Mouse (Mus musculus) kidney, embryonic 15.5 days (tissue): ENCODE measurements at regions not wholly inside any gene's neighbourhood (a gene's known extent, or its start where the extent isn't known, plus 50 kb on each side); places are given as distances from the start of the nearest gene placed in this dataset.

Experiments
- ATAC-seq: fragments of 200-750 bp; cut with Nextera tagmentation; replicated peaks from 2 replicates; pipeline ENCODE4 v1.8.0; 2017; ENCODE audit warnings: moderate TSS enrichment; ENCODE audit not compliant: low FRiP score
- H3K27ac ChIP-seq: fragments of 300-500 bp; sonication (generic); 2 replicates; pipeline ENCODE4 v1.5.1; 2015; ENCODE audit warnings: mild to moderate bottlenecking, inconsistent platforms
- H3K27me3 ChIP-seq: fragments of 300-500 bp; sonication (generic); 2 replicates; pipeline ENCODE4 v1.6.1; 2015; ENCODE audit warnings: inconsistent platforms
- H3K36me3 ChIP-seq: fragments of 300-500 bp; sonication (generic); 2 replicates; pipeline ENCODE4 v1.6.1; 2015; ENCODE audit warnings: inconsistent platforms
- H3K4me1 ChIP-seq: fragments of 300-500 bp; sonication (generic); 2 replicates; pipeline ENCODE4 v1.6.1; 2015; ENCODE audit warnings: inconsistent platforms
- H3K4me2 ChIP-seq: fragments of 300-500 bp; sonication (generic); 2 replicates; pipeline ENCODE4 v1.6.1; 2015; ENCODE audit warnings: moderate library complexity, mild to moderate bottlenecking, inconsistent platforms
- H3K4me3 ChIP-seq: fragments of 300-500 bp; sonication (generic); replicated peaks from 2 replicates; pipeline ENCODE4 v1.5.1; 2015; ENCODE audit warnings: mild to moderate bottlenecking, inconsistent platforms
- H3K9ac ChIP-seq: fragments of 300-500 bp; sonication (generic); 2 replicates; pipeline ENCODE4 v1.6.1; 2015; ENCODE audit warnings: mild to moderate bottlenecking, inconsistent platforms
- H3K9me3 ChIP-seq: fragments of 300-500 bp; sonication (generic); replicated peaks from 2 replicates; pipeline ENCODE4 v1.6.1; 2016; ENCODE audit warnings: inconsistent platforms
- WGBS: fragments of 180-500 bp; shearing (Covaris S2); methylation state at CpG from one replicate; pipeline ENCODE4 v1.1.7; 2015; ENCODE audit warnings: mixed read lengths; 5-methylcytosine and 5-hydroxymethylcytosine counted together

- Histone ChIP-seq H3K4me2 (no peak overlapping the region), H3K9me3 (no peaks in the 10 kb centered on the region), H3K9ac (no peak overlapping the region), H3K27ac (no peak overlapping the region), H3K4me3 (no peak overlapping the region), H3K4me1 (no peaks in the 10 kb centered on the region), H3K27me3 (no peaks in the 10 kb centered on the region), H3K36me3 (no peaks in the 10 kb centered on the region)
- ATAC-seq = no peak
- WGBS = 92% methylated on average over 17 of the region's 17 CpGs
Observed at GRCm38 (mm10) chr12:107124263-107124885, 364.1 kb upstream of the 3110018I06Rik start.

DNA sequence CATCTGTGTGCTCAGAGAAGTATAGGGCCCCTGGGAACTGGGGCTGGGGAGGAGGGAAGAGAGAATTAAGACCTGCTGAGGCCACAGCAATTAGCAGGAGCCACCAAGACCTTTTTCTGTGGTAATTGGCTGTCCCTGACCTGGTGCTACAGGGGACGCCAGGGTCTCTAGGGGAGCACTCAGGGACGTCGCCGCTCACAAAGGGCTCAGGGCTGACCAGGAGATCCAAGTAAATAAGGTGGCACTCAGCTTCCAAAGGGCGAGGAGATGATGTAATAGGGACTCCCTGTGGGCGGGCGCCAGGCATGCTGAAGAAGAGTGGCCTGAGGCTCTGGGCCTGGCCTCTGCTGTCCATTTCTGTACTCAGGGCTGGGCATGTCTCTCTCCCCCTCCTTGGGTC lies 363.2 kb upstream of the 3110018I06Rik start:
- no peak for ATAC-seq
- Histone ChIP-seq H3K4me3 (no peak overlapping the region), H3K27ac (no peak overlapping the region), H3K4me1 (no peaks in the 10 kb centered on the region), H3K9me3 (no peaks in the 10 kb centered on the region), H3K9ac (no peak overlapping the region), H3K36me3 (no peaks in the 10 kb centered on the region), H3K27me3 (no peaks in the 10 kb centered on the region), H3K4me2 (no peak overlapping the region)
- 66% methylated on average over 7 of the region's 7 CpGs for WGBS

- Histone ChIP-seq H3K9ac (no peak overlapping the region), H3K36me3 (no peaks in the 10 kb centered on the region), H3K4me1 (no peaks in the 10 kb centered on the region), H3K4me2 (no peak overlapping the region), H3K27me3 (no peaks in the 10 kb centered on the region), H3K27ac (no peak overlapping the region), H3K9me3 (no peaks in the 10 kb centered on the region), H3K4me3 (no peak overlapping the region)
- WGBS = 75% methylated on average over 10 of the region's 10 CpGs
- no peak for ATAC-seq
Observed at GRCm38 (mm10) chr12:107126056-107126455, 362.4 kb upstream of the 3110018I06Rik start.

GRCm38 (mm10) chr12:107127591-107127990 lies 360.8 kb upstream of the 3110018I06Rik start:
- WGBS = 85% methylated on average over 3 of the region's 3 CpGs
- Histone ChIP-seq H3K4me1 (no peaks in the 10 kb centered on the region), H3K27ac (no peak overlapping the region), H3K4me3 (no peak overlapping the region), H3K9ac (no peak overlapping the region), H3K27me3 (no peaks in the 10 kb centered on the region), H3K36me3 (no peaks in the 10 kb centered on the region), H3K4me2 (no peak overlapping the region), H3K9me3 (no peaks in the 10 kb centered on the region)
- ATAC-seq = no peak

GRCm38 (mm10) chr12:107129232-107129631 lies 359.2 kb upstream of the 3110018I06Rik start:
- H3K36me3 ChIP-seq = no peaks in the 10 kb centered on the region
- H3K9me3 ChIP-seq = no peaks in the 10 kb centered on the region
- H3K4me2 ChIP-seq = no peak overlapping the region
- WGBS = 66% methylated on average over 6 of the region's 6 CpGs
- H3K9ac ChIP-seq = no peak overlapping the region
- no peaks in the 10 kb centered on the region for H3K4me1 ChIP-seq
- no peak overlapping the region for H3K27ac ChIP-seq
- H3K4me3 ChIP-seq = no peak overlapping the region
- ATAC-seq = no peak
- H3K27me3 ChIP-seq = no peaks in the 10 kb centered on the region

DNA sequence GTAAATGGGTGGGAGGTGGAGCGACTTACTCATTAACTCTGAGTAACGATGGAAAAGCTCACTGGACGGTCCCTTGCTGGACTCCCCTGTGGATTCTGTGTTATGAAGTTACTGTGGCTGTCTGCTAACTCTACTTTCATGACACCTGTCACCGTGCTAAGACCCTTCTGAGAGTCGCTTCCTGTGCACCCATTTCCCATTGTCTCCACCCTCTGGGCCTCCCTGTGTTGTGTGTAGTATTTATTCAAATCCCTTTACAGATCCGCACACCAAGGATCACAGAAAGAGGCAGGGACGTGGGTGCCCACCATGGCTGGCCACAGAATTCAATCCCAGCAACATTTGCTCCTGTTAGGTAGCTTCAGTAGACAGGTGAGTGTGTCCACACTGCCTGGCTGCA lies 357.1 kb upstream of the 3110018I06Rik start:
- no peak overlapping the region for H3K9ac ChIP-seq
- no peak overlapping the region for H3K4me2 ChIP-seq
- H3K27ac ChIP-seq = no peak overlapping the region
- WGBS = 65% methylated on average over 7 of the region's 7 CpGs
- ATAC-seq = no peak
- no peaks in the 10 kb centered on the region for H3K9me3 ChIP-seq
- no peaks in the 10 kb centered on the region for H3K27me3 ChIP-seq
- H3K4me3 ChIP-seq = no peak overlapping the region
- no peaks in the 10 kb centered on the region for H3K36me3 ChIP-seq
- no peaks in the 10 kb centered on the region for H3K4me1 ChIP-seq

DNA sequence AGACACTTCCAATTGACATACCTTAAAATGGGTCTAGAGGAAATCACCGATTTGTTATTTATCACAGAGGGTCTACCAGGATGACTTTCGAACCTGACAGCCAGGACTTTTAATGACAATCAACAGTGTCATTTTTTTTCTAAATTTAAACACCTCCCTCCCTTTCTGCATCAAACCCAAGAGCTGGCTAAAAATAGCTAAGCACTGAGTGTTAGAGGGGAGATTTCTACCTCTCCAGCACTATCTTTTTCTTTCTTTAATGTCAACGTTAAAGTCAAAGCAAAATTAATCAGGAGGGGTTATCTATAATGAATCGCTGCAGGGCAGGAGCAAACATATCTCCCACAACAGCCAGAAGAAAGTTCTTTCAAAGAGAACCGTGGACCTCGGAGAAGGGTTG lies 356.6 kb upstream of the 3110018I06Rik start:
- Histone ChIP-seq H3K9ac (no peak overlapping the region), H3K36me3 (no peaks in the 10 kb centered on the region), H3K9me3 (no peaks in the 10 kb centered on the region), H3K4me3 (no peak overlapping the region), H3K27me3 (no peaks in the 10 kb centered on the region), H3K4me1 (no peaks in the 10 kb centered on the region), H3K4me2 (no peak overlapping the region), H3K27ac (no peak overlapping the region)
- ATAC-seq = no peak
- WGBS = 83% methylated on average over 6 of the region's 6 CpGs

GRCm38 (mm10) chr12:107132501-107132900 lies 355.9 kb upstream of the 3110018I06Rik start:
- H3K4me2 ChIP-seq = no peak overlapping the region
- no peak overlapping the region for H3K9ac ChIP-seq
- H3K36me3 ChIP-seq = no peaks in the 10 kb centered on the region
- no peak overlapping the region for H3K27ac ChIP-seq
- H3K27me3 ChIP-seq = no peaks in the 10 kb centered on the region
- WGBS = 78% methylated on average over 3 of the region's 3 CpGs
- H3K4me1 ChIP-seq = no peaks in the 10 kb centered on the region
- no peak for ATAC-seq
- H3K9me3 ChIP-seq = no peaks in the 10 kb centered on the region
- no peak overlapping the region for H3K4me3 ChIP-seq

GRCm38 (mm10) chr12:107134353-107134752 lies 354.1 kb upstream of the 3110018I06Rik start:
- Histone ChIP-seq H3K36me3 (no peaks in the 10 kb centered on the region), H3K4me3 (no peak overlapping the region), H3K27ac (no peak overlapping the region), H3K9me3 (no peaks in the 10 kb centered on the region), H3K9ac (no peak overlapping the region), H3K4me1 (no peaks in the 10 kb centered on the region), H3K4me2 (no peak overlapping the region), H3K27me3 (no peaks in the 10 kb centered on the region)
- WGBS = 92% methylated on average over 3 of the region's 3 CpGs
- no peak for ATAC-seq

- Histone ChIP-seq H3K9ac (no peak overlapping the region), H3K4me3 (no peak overlapping the region), H3K27ac (no peak overlapping the region), H3K27me3 (no peaks in the 10 kb centered on the region), H3K4me2 (no peak overlapping the region), H3K36me3 (no peaks in the 10 kb centered on the region), H3K4me1 (no peaks in the 10 kb centered on the region), H3K9me3 (no peaks in the 10 kb centered on the region)
- no peak for ATAC-seq
- WGBS = 94% methylated on average over 8 of the region's 8 CpGs
Observed at GRCm38 (mm10) chr12:107138677-107139400, 349.6 kb upstream of the 3110018I06Rik start.

- Histone ChIP-seq H3K27ac (no peak overlapping the region), H3K36me3 (no peaks in the 10 kb centered on the region), H3K4me1 (no peaks in the 10 kb centered on the region), H3K27me3 (no peaks in the 10 kb centered on the region), H3K9me3 (no peaks in the 10 kb centered on the region), H3K4me3 (no peak overlapping the region), H3K4me2 (no peak overlapping the region), H3K9ac (no peak overlapping the region)
- ATAC-seq = no peak
- 77% methylated on average over 9 of the region's 9 CpGs for WGBS
Observed at GRCm38 (mm10) chr12:107140957-107141595, 347.4 kb upstream of the 3110018I06Rik start.

- ATAC-seq = no peak
- Histone ChIP-seq H3K27ac (no peak overlapping the region), H3K36me3 (no peaks in the 10 kb centered on the region), H3K4me3 (no peak overlapping the region), H3K27me3 (no peaks in the 10 kb centered on the region), H3K4me1 (no peaks in the 10 kb centered on the region), H3K9ac (no peak overlapping the region), H3K9me3 (no peaks in the 10 kb centered on the region), H3K4me2 (no peak overlapping the region)
- 87% methylated on average over 6 of the region's 6 CpGs for WGBS
Observed at GRCm38 (mm10) chr12:107142226-107142625, 346.2 kb upstream of the 3110018I06Rik start.
